Mouse (Mus musculus): ENCODE measurements around the gene Pdxp.
A peak's percentile ranks its signal among the peaks of the same experiment; 100 is the strongest.

The Pdxp gene

GRCm38 (mm10) chr15:78913632-78914090 lies at the start of gene Pdxp:
Gene Pdxp (plus strand): TSS chr15:78913919.
- peak; percentile 82 to 91 for DNase-seq (ENCODE audit: low spot score in 2 of 2)

GRCm38 (mm10) chr15:78868398-78868797 lies 45.3 kb upstream of the Pdxp start:
- no peak for DNase-seq (ENCODE audit: low spot score in 2 of 2)

GRCm38 (mm10) chr15:78868826-78869233 lies 44.9 kb upstream of the Pdxp start:
- no peak for DNase-seq (ENCODE audit: low spot score in 2 of 2)

- no peak for DNase-seq (ENCODE audit: low spot score in 2 of 2)
These were observed 43.9 kb upstream of the Pdxp start for GRCm38 (mm10) chr15:78869775-78870174.

- DNase-seq (ENCODE audit: low spot score in 2 of 2), result no peak
These were observed 41.6 kb upstream of the Pdxp start for GRCm38 (mm10) chr15:78872021-78872608.

- no peak for DNase-seq (ENCODE audit: low spot score in 2 of 2)
These were observed 39.8 kb upstream of the Pdxp start for GRCm38 (mm10) chr15:78873803-78874435.

- no peak for DNase-seq (ENCODE audit: low spot score in 2 of 2)
These were observed 38.7 kb upstream of the Pdxp start for GRCm38 (mm10) chr15:78874989-78875388.

GRCm38 (mm10) chr15:78875537-78875936 lies 38.2 kb upstream of the Pdxp start:
- DNase-seq (ENCODE audit: low spot score in 2 of 2), result no peak

- peak; percentile 90 to 91 for DNase-seq (ENCODE audit: low spot score in 2 of 2)
These were observed 37.4 kb upstream of the Pdxp start for GRCm38 (mm10) chr15:78876258-78876696.

- DNase-seq (ENCODE audit: low spot score in 2 of 2), result peak; percentile 93
These were observed 36.5 kb upstream of the Pdxp start, which contains the start of gene Gga1 for GRCm38 (mm10) chr15:78876991-78877809. Gene Gga1 (plus strand): TSS chr15:78877190.

- DNase-seq (ENCODE audit: low spot score in 2 of 2), result no peak
These were observed 35.8 kb upstream of the Pdxp start for GRCm38 (mm10) chr15:78877810-78878390.

- peak in 1 of 2 experiments; percentile 52 for DNase-seq (ENCODE audit: low spot score in 2 of 2)
These were observed 34.8 kb upstream of the Pdxp start for GRCm38 (mm10) chr15:78878792-78879516.

GRCm38 (mm10) chr15:78880432-78880831 lies 33.3 kb upstream of the Pdxp start:
- no peak for DNase-seq (ENCODE audit: low spot score in 2 of 2)

- no peak for DNase-seq (ENCODE audit: low spot score in 2 of 2)
These were observed 31.9 kb upstream of the Pdxp start for GRCm38 (mm10) chr15:78881828-78882227.

- no peak for DNase-seq (ENCODE audit: low spot score in 2 of 2)
These were observed 24.3 kb upstream of the Pdxp start for GRCm38 (mm10) chr15:78889401-78889853.

GRCm38 (mm10) chr15:78892440-78892839 lies 21.3 kb upstream of the Pdxp start:
- DNase-seq (ENCODE audit: low spot score in 2 of 2), result no peak

GRCm38 (mm10) chr15:78894726-78895125 lies 19.0 kb upstream of the Pdxp start:
- no peak for DNase-seq (ENCODE audit: low spot score in 2 of 2)

- no peak for DNase-seq (ENCODE audit: low spot score in 2 of 2)
These were observed 18.0 kb upstream of the Pdxp start for GRCm38 (mm10) chr15:78895741-78896140.

- no peak for DNase-seq (ENCODE audit: low spot score in 2 of 2)
These were observed 17.6 kb upstream of the Pdxp start for GRCm38 (mm10) chr15:78896149-78896548.

- DNase-seq (ENCODE audit: low spot score in 2 of 2), result no peak
These were observed 16.2 kb upstream of the Pdxp start for GRCm38 (mm10) chr15:78897488-78897887.

GRCm38 (mm10) chr15:78898507-78899001 lies 15.2 kb upstream of the Pdxp start:
- no peak for DNase-seq (ENCODE audit: low spot score in 2 of 2)

Measured in urinary bladder, postnatal 36 days (tissue).